Mouse (Mus musculus) G1E (cell line): ENCODE measurements around the gene Dbil5.

Experiments
- CTCF ChIP-seq: IDR thresholded peaks from 2 replicates; pipeline ENCODE4 v1.5.1; 2012; ENCODE audit warnings: low read depth, low read length, inconsistent platforms, mixed read lengths
- GATA1 ChIP-seq: IDR thresholded peaks from 2 replicates; pipeline ENCODE4 v1.6.1; 2012; ENCODE audit warnings: borderline replicate concordance, low read length, inconsistent platforms, mixed read lengths
- GATA2 ChIP-seq: IDR thresholded peaks from 2 replicates; pipeline ENCODE4 v1.6.1; 2012; ENCODE audit warnings: low read depth, low read length, inconsistent platforms, borderline replicate concordance
- POLR2AphosphoS5 ChIP-seq: IDR thresholded peaks from 2 replicates; pipeline ENCODE4 v1.6.1; 2012; ENCODE audit warnings: low read depth, low read length, inconsistent platforms; ENCODE audit not compliant: insufficient replicate concordance
- TAL1 ChIP-seq: conservative IDR thresholded peaks from 2 replicates; pipeline ENCODE4 v1.6.1; 2012; ENCODE audit warnings: low read depth, low read length, inconsistent platforms, mixed read lengths

GRCm38 (mm10) chr11:76216681-76217389 is 573 bp upstream of the Dbil5 start:
- TF ChIP-seq GATA1 = no peak
- no peak for TF ChIP-seq TAL1
- no peak for TF ChIP-seq CTCF
- TF ChIP-seq POLR2AphosphoS5 = no peak
- TF ChIP-seq GATA2 = no peak
